Mouse (Mus musculus) kidney, embryonic 14.5 days (tissue): ENCODE results near the gene Gm29106. TPM values are rescaled to one million over a fixed set of nuclear protein-coding genes. Genes with fewer than 3 reads are reported as not detected.
"Not testable (repeated sequence)": the region's sequence is repeated elsewhere in the genome, so short reads cannot be mapped to it uniquely, and the experiment has no call there.

ENCODE experiments used
- ATAC-seq: fragments of 200-750 bp; cut with Nextera tagmentation; 2 replicates; pipeline ENCODE4 v1.8.0; 2017; ENCODE audit warnings: moderate number of reproducible peaks, mild to moderate bottlenecking, moderate TSS enrichment, moderate library complexity; ENCODE audit not compliant: low FRiP score, low TSS enrichment
- H3K27ac ChIP-seq: fragments of 300-500 bp; sonication (generic); 2 replicates; pipeline ENCODE4 v1.5.1; 2014; ENCODE audit warnings: low read depth, mild to moderate bottlenecking, low read length, moderate library complexity, mixed read lengths
- H3K27me3 ChIP-seq: fragments of 300-500 bp; sonication (generic); 2 replicates; pipeline ENCODE4 v1.6.1; 2014; ENCODE audit warnings: mild to moderate bottlenecking, low read length; ENCODE audit not compliant: control insufficient read depth, insufficient read depth
- H3K36me3 ChIP-seq: fragments of 300-500 bp; sonication (generic); 2 replicates; pipeline ENCODE4 v1.6.1; 2014; ENCODE audit warnings: low read length, mixed read lengths; ENCODE audit not compliant: control insufficient read depth, insufficient read depth
- H3K4me1 ChIP-seq: fragments of 300-500 bp; sonication (generic); 2 replicates; pipeline ENCODE4 v1.6.1; 2014; ENCODE audit warnings: low read length, mixed read lengths; ENCODE audit not compliant: control insufficient read depth, insufficient read depth
- H3K4me2 ChIP-seq: fragments of 300-500 bp; sonication (generic); replicated peaks from 2 replicates; pipeline ENCODE4 v1.6.1; 2014; ENCODE audit warnings: low read depth, mild to moderate bottlenecking, low read length
- H3K4me3 ChIP-seq: fragments of 300-500 bp; sonication (generic); 2 replicates; pipeline ENCODE4 v1.5.1; 2014; ENCODE audit warnings: mild to moderate bottlenecking, low read length
- H3K9ac ChIP-seq: fragments of 300-500 bp; sonication (generic); 2 replicates; pipeline ENCODE4 v1.6.1; 2014; ENCODE audit warnings: low read depth, mild to moderate bottlenecking, low read length, moderate library complexity
- H3K9me3 ChIP-seq: fragments of 300-500 bp; sonication (generic); 2 replicates; pipeline ENCODE4 v1.6.1; 2016; ENCODE audit warnings: low read length; ENCODE audit not compliant: control insufficient read depth
- WGBS: fragments of 180-500 bp; shearing (Covaris S2); extraction: QIAGEN DNeasy Blood & Tissue Kit; methylation state at CpG from one replicate; pipeline ENCODE4 v1.1.7; 2014; 5-methylcytosine and 5-hydroxymethylcytosine counted together
- polyA plus RNA-seq: library from polyadenylated mRNA; unstranded; fragments of >200 nt; fragmentation: Nextera tagmentation; extraction: Ambion mirVana; gene quantifications from 2 replicates; pipeline ENCODE4 v1.2.1, GENCODE M21; 2014

The Gm29106 gene
- 0.14 and 0.27 TPM in 2 replicates for polyA plus RNA-seq

- H3K36me3 ChIP-seq, ATAC-seq, H3K9ac ChIP-seq, H3K4me1 ChIP-seq, H3K27ac ChIP-seq, H3K27me3 ChIP-seq, H3K4me3 ChIP-seq, H3K4me2 ChIP-seq, H3K9me3 ChIP-seq: not testable (repeated sequence)
- 74% methylated on average over 2 of the region's 2 CpGs for WGBS
Measured at GRCm38 (mm10) chr1:118176242-118176641, at the start of gene Gm29106. Gene Gm29106 (plus strand): TSS chr1:118176542.

- Histone ChIP-seq H3K9ac (no peak overlapping the region), H3K4me1 (no peaks in the 10 kb centered on the region), H3K9me3 (no peaks in the 10 kb centered on the region), H3K4me3 (no peak overlapping the region), H3K4me2 (no peak overlapping the region), H3K36me3 (no peaks in the 10 kb centered on the region), H3K27me3 (no peaks in the 10 kb centered on the region), H3K27ac (no peak overlapping the region)
- ATAC-seq: no peak
- 47% methylated on average over 1 of the region's 1 CpGs for WGBS
Measured at GRCm38 (mm10) chr1:118228540-118228939, 52.2 kb downstream of the Gm29106 start.

GRCm38 (mm10) chr1:118236032-118236431 is 59.7 kb downstream of the Gm29106 start:
- no peaks in the 10 kb centered on the region for H3K36me3 ChIP-seq
- 89% methylated on average over 1 of the region's 1 CpGs for WGBS
- ATAC-seq: no peak
- no peak overlapping the region for H3K4me3 ChIP-seq
- H3K4me1 ChIP-seq: no peaks in the 10 kb centered on the region
- no peak overlapping the region for H3K27ac ChIP-seq
- H3K9ac ChIP-seq: no peak overlapping the region
- H3K9me3 ChIP-seq: no peaks in the 10 kb centered on the region
- no peaks in the 10 kb centered on the region for H3K27me3 ChIP-seq
- H3K4me2 ChIP-seq: no peak overlapping the region

Other genes starting within 250 kb of the Gm29106 start
- not detected in 2 replicates for gene Gm28168, start 248.5 kb upstream of the Gm29106 start, polyA plus RNA-seq
- gene Gm7145, start 210.6 kb upstream of the Gm29106 start, polyA plus RNA-seq: not detected in 2 replicates
- gene Tsn, start 135.2 kb downstream of the Gm29106 start, polyA plus RNA-seq: 346 and 384 TPM in 2 replicates
- 95.9 and 105 TPM in 2 replicates for gene Nifk, start 145.3 kb downstream of the Gm29106 start, polyA plus RNA-seq
- 51.8 and 70.0 TPM in 2 replicates for gene Clasp1, start 212.5 kb downstream of the Gm29106 start, polyA plus RNA-seq